Mouse (Mus musculus): ENCODE measurements around the gene Ykt6.
"Not testable (repeated sequence)": the region's sequence is repeated elsewhere in the genome, so short reads cannot be mapped to it uniquely, and the experiment has no call there.

Gene Ykt6

DNA sequence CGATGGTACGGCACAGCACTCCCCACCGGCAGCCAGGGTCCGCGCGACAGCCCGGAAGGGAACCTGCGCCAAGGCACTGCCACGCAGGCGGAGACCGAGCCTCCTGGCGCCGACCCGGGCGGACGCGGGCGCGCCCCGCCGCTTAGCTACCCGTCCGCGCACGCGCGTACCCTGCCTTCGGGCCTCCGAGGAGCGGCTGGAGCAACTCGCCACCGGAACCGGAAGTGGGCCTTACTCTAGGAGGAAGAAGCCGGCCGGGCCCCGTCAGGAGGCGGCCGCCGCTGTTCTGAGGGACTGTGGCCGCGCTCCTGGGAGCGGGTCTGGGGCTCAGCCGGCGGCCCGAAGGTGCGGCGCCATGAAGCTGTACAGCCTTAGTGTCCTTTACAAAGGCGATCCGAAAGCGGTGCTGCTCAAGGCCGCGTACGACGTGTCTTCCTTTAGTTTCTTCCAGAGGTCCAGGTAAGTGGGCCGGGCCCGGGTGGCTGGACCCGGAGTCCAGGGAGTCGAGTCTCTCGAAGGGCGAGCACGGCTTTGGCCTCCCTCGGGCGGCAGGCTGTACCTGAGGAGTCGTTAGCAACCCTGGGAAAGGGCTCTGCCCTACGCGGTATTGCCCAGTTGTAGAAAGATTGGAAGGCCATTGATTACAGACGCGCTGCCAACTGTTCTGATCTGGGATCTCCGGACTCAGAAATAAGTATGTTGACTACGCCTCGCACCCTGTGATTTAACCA is at the start of gene Ykt6:
Gene Ykt6 (plus strand): TSS at position 148 of the 731 bp plus-strand sequence.
- peak; percentile 97 for DNase-seq (ENCODE audit: low read depth, low spot score)

DNA sequence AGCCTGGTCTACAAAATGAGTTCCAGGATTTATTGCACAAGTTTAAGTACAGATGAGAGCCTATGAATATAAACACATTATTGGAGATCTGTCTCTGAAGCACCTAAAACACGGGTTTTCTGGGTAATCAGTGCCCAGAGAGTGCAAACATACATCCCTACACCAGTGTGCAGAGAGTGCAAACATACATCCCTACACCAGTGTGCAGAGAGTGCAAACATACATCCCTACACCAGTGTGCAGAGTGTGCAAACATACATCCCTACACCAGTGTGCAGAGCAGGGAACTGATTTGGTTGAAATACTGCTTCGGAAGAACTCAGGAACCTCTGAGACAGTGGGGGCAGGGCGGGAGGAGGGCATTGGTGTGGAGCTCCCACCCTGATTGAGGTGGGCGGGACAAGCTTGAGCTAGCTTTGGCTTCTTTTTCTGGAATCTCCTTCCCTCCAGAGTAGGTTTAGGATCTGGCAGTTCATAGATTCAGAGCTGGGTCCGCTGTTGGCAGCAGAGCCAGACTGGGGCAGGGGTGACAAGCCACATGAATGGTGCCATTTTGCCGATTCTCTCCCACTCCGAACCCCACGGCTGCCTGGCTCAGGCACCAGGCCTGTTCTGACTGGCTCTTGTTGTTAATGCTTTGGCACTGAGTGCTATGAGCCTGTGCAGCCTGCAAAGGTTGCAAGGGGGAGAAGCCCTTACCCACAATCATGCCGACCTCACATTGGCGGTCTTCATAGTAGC is 49.5 kb upstream of the Ykt6 start:
- no peak for DNase-seq (ENCODE audit: low read depth, low spot score)

DNA sequence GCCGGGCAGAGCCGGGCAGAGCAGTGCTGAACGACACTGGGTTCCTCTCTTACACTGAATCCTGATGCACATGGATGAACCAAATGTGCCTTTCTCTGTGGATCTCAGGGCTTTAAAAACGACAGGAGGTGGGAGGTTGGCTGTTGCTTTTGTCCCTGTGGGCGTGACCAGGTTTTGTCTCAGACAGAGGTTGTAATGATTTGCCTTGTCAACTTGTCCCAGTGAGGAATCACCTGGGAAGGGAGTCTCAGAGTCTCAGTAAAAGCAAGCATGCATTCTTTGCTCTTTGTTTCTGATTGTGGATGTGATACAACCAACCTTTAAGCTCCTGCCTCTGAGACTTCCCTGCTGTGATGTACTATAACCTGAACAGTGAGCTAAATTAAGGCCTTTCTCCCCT is 48.4 kb upstream of the Ykt6 start:
- DNase-seq (ENCODE audit: low read depth, low spot score): no peak

DNA sequence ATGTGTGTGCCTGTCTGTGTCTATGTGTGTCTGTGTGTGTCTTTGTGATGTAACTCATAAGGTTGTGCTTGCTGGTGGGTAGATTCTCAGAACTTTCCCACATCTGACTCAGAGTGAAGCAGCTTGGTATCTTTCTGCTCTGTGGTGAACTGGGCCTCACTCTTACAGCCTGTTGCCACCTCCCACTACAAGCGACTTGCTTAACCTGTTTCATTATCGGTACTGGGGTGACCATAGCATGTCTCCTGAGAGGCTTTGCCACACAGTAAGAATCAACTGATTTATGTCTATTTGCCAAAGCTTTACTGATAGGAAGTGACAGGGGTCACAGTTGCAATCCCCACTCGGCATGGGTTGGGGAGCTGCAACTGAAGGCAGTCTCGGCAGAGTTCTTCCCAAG is 46.9 kb upstream of the Ykt6 start:
- no peak for DNase-seq (ENCODE audit: low read depth, low spot score)

DNA sequence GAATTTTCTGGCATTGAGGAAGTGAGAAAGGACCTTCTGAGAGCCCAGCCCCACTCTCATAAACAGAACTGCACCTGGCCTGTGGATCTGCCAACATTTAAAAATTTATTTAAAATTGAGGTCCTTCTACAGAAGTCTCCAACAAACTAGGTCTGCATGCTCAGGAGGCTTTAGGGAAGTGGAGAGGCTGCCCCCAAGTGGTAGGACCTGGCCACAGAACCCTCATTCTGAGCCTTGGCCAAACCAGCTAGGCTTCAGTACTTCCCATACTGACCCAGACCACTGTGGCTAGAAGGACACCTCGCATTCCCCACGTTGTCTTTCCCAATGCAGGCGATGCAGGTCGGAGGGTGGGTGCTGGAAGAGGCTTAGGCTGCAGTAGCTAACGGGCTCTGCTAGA is 42.9 kb upstream of the Ykt6 start:
- DNase-seq (ENCODE audit: low read depth, low spot score): peak; percentile 45

DNA sequence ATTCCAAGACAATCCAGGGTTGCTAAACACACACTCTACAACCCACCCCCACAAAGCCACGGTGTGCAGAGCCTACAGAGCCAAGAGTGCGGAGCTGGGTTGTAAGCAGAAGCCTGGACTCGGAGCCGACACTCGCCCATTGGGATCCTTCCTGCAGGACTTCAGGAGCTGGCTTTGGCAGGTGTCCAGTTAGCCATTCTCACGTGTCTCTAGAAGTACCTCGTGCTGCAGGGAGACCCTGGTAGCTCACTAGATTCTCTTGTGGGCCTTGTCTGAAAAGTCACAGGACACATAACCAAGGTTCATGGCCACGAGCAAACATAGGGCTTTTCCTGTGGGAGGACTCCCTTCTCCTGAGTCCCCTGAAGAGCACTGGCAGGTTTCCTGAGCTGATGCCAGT is 42.2 kb upstream of the Ykt6 start:
- DNase-seq (ENCODE audit: low read depth, low spot score): no peak

DNA sequence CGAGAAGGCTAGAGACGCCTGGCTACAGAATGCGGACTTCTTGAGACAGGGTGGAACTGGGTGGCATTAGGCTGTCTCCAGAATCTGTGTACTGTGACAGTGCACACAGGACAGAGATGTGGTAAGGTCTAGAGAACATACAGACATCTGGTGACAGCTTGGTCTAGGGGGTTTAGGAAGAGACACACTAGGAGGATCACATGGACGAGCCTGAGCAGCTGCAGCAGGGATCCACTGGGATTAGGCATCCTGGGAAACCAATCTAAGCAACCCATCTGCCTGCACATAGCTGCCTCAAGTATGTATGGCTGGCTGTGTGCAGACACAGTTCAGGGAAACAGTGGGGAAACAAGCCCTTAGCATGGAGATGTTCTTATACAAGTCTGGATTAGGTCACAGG is 41.6 kb upstream of the Ykt6 start:
- no peak for DNase-seq (ENCODE audit: low read depth, low spot score)

DNA sequence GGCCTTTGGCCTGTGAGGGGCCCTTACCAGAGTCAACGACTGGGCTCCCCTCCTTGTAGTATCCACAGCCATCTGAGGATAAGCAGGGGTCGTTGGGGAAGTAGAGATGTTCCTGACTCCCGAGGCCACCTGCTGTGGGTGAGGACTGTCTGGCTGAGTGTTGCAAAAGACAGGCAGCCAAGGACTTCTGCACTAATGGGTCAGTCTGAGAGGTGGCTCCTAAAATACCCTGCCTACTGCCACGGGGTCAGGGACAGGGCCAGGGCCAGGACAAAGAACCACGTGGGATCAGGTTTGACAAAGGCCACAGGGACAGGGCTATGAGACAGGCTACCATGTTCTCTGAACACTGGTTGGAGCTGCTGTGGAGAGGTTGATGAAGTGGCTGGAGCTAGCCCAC is 40.6 kb upstream of the Ykt6 start:
- peak; percentile 50 for DNase-seq (ENCODE audit: low read depth, low spot score)

DNA sequence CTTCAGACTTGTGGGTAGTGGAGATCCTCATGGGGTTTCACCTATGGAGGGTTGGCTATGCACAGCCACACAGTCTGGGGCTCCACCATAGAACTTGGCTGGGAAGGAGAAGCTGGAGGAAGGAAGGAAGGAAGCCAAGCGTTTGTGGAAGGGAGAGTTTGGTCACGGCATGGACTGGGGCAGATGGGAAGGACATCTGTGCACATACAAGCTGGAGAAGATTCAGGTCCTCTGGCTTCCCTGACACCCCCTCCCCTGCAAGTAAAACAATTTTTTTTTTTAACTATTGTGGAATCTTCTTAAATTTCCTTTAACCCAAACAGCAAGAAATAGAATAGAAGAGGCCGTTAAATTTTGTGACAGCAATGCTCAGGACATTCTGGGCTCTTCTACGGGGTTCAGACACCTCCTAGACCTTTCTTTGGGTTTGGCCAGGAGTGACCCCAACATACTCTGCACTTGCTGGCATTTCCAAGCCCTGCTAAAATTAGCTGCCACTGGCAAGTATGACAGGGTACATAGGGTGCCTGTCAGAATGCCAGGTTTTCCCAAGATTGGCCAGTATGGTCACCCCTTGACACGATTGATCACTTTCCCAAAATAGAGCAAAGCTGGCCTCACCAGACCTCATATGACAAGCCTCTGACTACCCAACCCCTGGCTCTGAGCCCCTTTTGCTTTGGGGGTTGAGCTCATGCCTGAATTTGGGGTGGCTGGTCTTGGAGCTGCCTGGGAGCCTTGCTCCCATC is 39.9 kb upstream of the Ykt6 start:
- peak; percentile 93 for DNase-seq (ENCODE audit: low read depth, low spot score)

DNA sequence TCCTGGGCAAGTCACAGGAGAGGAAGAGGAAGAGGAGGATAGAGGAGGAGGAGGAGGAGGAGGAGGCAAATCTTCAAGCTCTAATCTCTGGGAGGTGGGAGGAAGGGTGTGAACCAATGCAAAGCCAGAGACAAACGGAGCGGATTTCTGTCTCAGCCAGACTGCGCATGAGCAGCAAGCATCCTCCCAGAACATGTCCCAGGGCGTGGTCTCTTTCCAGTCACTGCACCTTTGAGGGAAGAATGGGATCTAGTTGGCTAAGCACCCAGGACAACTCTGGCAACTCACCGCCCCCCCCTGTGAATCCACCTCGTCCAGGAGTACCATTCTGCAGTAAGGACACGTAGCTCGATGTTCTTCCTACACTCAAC is 39.3 kb upstream of the Ykt6 start:
- no peak for DNase-seq (ENCODE audit: low read depth, low spot score)

DNA sequence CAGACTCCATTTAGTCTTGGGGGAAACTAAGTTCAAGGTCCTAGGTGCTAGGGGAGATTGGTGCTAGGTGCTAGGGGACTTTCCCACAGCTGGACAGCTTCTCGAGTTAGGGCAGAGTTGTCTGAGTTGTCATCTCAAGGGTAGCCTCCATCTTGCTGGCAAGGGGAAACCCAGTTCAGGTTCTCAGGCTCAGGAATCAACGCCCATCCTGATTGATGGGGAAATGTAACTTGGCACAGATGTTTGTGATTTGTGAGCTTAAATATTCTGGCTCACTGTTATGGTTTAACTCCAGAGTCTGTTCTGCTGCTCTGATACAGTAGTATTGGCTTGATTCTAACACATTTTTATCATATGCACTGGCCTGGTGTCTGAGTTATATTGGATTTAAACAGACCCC is 37.4 kb upstream of the Ykt6 start:
- DNase-seq (ENCODE audit: low read depth, low spot score): no peak

DNA sequence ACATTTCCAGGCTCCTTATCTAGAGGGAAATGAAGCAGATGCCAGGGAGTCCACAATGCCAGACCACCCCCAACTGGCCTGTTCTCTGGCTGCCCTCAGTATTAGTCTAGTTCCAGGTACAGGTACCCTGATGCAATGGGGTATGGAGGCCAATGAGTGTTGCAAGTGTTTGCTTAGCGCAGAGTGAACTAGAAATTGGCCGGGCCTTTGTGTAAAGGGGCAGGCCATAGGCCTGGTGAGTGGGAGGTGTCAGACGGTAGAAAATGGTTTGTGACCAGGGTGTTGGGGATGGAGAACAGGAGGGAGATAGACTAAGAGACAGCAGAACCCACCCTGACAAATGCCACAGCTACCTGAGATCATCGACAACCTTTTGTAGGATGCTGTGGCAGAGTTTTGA is 35.9 kb upstream of the Ykt6 start:
- no peak for DNase-seq (ENCODE audit: low read depth, low spot score)

DNA sequence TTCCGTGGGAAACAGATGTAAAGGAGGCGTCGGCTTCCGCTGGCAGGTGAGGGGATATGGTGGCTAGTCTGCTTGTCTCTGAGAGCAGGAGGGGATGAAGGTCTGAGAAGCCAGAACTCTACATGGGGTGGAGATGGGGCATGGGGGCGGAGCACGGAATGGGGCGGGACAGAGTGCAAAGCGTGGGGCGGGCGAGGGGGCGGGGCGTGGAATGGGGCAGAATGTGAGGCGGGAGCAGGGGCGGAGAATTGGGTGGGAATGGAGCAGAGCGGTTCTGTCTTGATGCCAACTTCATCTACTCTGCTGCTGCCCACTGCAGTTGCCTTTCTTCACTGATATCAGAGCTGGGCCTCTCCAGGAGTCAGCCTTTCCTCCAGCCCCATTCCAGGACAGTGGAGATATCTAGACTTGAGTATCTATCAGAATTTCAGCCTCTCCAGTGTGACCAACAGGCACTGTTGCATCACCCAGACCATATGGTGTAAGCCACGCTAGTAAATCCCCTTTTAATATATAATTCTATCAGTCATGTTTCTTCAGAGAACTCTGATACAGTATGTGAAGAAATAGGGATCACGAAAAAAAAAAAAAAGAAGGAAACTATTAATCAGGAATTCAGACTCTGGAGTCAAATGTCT is 35.1 kb upstream of the Ykt6 start:
- DNase-seq (ENCODE audit: low read depth, low spot score): no peak

DNA sequence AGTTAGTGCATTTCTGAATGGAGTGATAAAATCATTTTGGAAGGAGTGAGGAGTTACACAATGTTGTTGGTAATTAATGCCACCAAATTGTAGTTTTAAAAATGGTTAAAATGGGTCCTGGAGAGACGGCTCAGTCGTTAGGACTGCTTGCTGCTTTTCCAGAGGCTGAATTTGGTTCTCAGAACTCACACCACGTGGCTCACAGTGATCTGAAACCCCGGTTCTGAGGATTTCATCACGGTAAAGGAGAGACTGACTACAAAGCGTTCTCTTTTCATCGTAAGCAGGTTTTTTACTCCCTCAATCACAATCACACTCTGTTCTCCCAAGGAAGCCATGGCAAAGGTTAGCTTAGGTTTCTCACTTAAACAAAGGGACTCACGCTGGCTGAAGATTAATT is 30.8 kb upstream of the Ykt6 start:
- DNase-seq (ENCODE audit: low read depth, low spot score): no peak

DNA sequence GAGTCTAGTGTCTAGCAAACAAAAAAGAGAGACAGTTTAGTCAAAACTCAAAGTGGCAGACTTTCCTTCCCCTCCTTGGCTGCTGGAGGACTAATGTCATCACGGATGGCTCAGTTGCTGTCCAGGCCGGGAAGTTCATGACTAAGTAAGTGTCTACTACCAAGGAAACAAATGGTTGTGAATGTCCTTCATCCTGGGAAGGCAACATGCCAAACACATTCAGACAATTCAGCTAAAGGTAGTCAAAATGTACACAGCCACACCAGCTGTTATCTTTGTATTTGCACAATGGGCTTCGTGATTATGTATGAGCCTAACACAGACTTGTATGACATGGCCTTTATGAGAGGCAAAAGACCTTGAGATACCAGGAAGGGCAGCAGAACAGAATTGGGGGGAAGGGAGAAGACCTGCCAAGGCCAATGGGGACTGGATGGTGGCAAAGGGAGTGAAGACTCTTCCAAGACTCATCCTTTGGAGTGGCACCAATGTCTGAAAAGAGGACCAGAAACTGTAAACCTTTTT is 28.7 kb upstream of the Ykt6 start:
- DNase-seq (ENCODE audit: low read depth, low spot score): no peak

DNA sequence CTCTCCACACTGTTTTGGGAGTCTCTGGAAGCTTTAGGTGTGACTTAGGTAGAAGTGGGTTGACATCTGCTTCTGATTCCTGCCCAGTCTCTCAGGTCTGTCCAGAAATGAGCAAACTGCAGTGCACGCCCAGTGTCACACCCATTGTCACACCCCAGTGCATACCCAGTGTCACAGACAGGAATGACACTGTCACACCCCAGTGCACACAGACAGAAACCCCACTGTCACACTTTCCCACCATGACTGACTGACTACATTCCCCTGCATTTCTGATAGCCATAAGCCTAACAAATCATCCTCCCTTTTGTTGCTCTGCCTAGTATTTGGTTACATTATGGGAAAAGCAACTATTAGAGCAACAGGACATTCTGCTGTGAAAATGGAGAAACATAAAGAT is 24.9 kb upstream of the Ykt6 start:
- DNase-seq (ENCODE audit: low read depth, low spot score): no peak

DNA sequence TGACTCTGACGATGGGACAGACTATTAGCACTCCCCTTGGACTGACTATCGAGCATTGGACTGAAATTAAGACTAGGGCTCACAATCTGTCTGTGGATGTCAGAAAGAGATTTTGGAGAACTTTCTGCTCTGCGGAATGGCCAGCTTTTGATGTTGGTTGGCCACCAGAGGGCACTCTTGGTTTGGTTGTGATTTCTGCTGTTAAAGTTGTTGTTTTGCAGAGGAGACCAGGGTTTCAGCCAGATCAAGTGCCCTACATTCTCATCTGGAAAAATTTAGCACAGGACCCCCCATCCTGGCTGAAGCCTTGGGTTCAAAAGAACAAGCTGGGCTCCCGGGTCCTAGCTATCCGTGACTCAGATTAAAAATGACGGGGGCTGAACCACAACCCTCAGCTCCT is 23.5 kb upstream of the Ykt6 start:
- DNase-seq (ENCODE audit: low read depth, low spot score): not testable (repeated sequence)

DNA sequence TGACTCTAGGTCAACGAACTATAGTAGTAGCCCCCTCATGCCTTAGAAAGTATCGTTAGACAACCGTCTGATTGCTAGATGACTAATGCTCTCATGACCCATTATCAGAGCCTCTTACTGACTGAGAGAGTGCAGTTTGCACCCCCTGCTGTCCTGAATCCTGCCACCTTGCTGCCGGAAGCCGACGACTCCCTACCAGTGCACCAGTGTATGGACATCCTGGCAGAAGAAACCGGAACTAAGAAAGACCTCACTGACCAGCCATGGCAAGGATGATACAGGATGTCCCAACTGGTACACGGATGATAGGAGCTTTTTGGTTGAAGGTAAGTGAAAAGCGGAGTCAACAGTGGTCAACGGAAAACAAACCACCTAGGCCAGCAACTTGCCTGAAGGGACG is 21.0 kb upstream of the Ykt6 start:
- DNase-seq (ENCODE audit: low read depth, low spot score): not testable (repeated sequence)

DNA sequence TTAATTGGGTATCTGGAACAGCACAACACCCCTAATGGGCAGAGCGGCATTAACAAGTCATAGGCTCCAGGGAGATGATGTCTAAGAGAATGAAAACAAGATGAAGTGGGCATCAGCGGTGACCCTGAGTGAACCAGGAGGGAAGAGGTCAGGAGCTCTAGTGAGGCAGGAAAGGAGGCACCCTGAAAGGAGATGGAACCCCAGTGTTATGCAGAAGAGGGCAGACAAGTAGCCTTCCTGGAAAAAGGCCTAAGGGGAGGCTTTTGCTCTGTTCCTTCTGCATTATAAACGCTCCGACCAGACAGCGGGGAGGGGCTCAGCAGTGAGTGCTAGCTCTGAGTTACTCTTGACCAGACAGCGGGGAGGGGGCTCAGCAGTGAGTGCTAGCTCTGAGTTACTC is 12.5 kb upstream of the Ykt6 start:
- no peak for DNase-seq (ENCODE audit: low read depth, low spot score)

DNA sequence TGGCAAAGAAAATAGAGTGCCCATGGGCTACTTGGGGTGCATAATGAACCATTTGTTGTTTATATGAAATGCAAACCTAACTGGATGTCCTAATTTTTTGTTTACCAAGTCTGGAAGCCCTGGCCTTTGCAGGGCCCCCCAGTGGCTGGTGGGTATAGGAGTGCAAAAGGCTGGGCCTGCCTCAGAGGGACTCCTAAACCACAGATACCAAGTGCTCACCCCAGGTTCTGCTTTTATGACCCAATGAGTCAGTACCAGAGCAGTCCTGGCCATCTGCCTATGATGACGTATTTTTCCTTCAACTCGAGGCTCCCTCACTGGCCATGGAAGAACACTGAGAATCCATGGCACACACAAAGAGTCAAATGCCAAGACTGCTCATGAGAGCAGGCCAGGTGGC is 10.4 kb upstream of the Ykt6 start:
- DNase-seq (ENCODE audit: low read depth, low spot score): peak; percentile 44

DNA sequence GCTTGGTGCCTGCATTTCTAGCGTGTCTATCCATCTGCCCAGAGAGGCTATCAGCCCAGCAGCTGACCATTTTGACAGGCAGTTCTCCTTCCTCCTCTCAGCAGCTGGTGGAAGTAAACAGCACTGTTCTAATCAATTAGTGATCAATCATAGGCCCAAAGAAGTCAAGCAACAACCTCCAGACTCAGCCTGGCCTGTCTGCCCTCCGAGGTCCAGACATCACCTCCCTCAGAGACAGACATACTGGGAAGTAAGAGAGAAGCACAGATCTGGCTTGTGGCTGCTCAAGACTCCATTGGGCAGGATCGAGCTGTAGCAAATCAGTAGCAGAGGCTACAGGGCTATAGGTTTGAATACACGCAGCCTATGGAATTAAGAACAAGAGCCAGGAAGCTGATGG is 7.7 kb upstream of the Ykt6 start:
- DNase-seq (ENCODE audit: low read depth, low spot score): no peak

Data from skeletal muscle tissue, adult 2 months (tissue).